Mouse (Mus musculus) embryonic fibroblast, embryonic 13.5 days (primary cell): ENCODE measurements around the gene Ffar3.

Experiments
- CTCF ChIP-seq: IDR thresholded peaks from 2 replicates; pipeline ENCODE4 v1.5.1; 2011; ENCODE audit warnings: mild to moderate bottlenecking, control low read depth, low read length, moderate library complexity, borderline replicate concordance; ENCODE audit not compliant: insufficient read depth
- POLR2A ChIP-seq: IDR thresholded peaks from 2 replicates; pipeline ENCODE4 v1.6.1; 2011; ENCODE audit warnings: low read depth, mild to moderate bottlenecking, control low read depth, low read length, moderate library complexity

GRCm38 (mm10) chr7:30829428-30829827 is 26.6 kb downstream of the Ffar3 start:
- TF ChIP-seq CTCF, result no peak
- no peak for TF ChIP-seq POLR2A
